Mouse (Mus musculus) neural tube, embryonic 13.5 days (tissue): ENCODE measurements around the gene Igsf1. TPM values are rescaled to one million over a fixed set of nuclear protein-coding genes. Genes with fewer than 3 reads are reported as not detected.

Source experiments
- ATAC-seq: fragments of 200-750 bp; cut with Nextera tagmentation; 2 replicates; pipeline ENCODE4 v1.8.0; 2017; ENCODE audit warnings: low read depth, mild to moderate bottlenecking, moderate TSS enrichment, moderate library complexity
- H3K27ac ChIP-seq: fragments of 300-500 bp; sonication (generic); replicated peaks from 2 replicates; pipeline ENCODE4 v1.5.1; 2015; ENCODE audit warnings: moderate library complexity, mild to moderate bottlenecking, inconsistent platforms
- H3K27me3 ChIP-seq: fragments of 300-500 bp; sonication (generic); 2 replicates; pipeline ENCODE4 v1.6.1; 2015; ENCODE audit warnings: mild to moderate bottlenecking, inconsistent platforms
- H3K36me3 ChIP-seq: fragments of 300-500 bp; sonication (generic); 2 replicates; pipeline ENCODE4 v1.6.1; 2015; ENCODE audit warnings: mild to moderate bottlenecking, inconsistent platforms
- H3K4me1 ChIP-seq: fragments of 300-500 bp; sonication (generic); replicated peaks from 2 replicates; pipeline ENCODE4 v1.6.1; 2015; ENCODE audit warnings: inconsistent platforms
- H3K4me2 ChIP-seq: fragments of 300-500 bp; sonication (generic); 2 replicates; pipeline ENCODE4 v1.6.1; 2015; ENCODE audit warnings: inconsistent platforms, mild to moderate bottlenecking, moderate library complexity
- H3K4me3 ChIP-seq: fragments of 300-500 bp; sonication (generic); 2 replicates; pipeline ENCODE4 v1.5.1; 2015; ENCODE audit warnings: mild to moderate bottlenecking, inconsistent platforms
- H3K9ac ChIP-seq: fragments of 300-500 bp; sonication (generic); 2 replicates; pipeline ENCODE4 v1.6.1; 2015; ENCODE audit warnings: moderate library complexity, mild to moderate bottlenecking, inconsistent platforms
- H3K9me3 ChIP-seq: fragments of 300-500 bp; sonication (generic); 2 replicates; pipeline ENCODE4 v1.6.1; 2016; ENCODE audit warnings: inconsistent platforms
- WGBS: fragments of 180-500 bp; shearing (Covaris S2); methylation state at CpG from one replicate; pipeline ENCODE4 v1.1.7; 2015; 5-methylcytosine and 5-hydroxymethylcytosine counted together
- polyA plus RNA-seq: library from polyadenylated mRNA; unstranded; fragments of >200 nt; fragmentation: Nextera tagmentation; extraction: Ambion mirVana; gene quantifications from 2 replicates; pipeline ENCODE4 v1.2.1, GENCODE M21; 2015

Gene Igsf1
- 2.6 and 3.4 TPM in 2 replicates for polyA plus RNA-seq

DNA sequence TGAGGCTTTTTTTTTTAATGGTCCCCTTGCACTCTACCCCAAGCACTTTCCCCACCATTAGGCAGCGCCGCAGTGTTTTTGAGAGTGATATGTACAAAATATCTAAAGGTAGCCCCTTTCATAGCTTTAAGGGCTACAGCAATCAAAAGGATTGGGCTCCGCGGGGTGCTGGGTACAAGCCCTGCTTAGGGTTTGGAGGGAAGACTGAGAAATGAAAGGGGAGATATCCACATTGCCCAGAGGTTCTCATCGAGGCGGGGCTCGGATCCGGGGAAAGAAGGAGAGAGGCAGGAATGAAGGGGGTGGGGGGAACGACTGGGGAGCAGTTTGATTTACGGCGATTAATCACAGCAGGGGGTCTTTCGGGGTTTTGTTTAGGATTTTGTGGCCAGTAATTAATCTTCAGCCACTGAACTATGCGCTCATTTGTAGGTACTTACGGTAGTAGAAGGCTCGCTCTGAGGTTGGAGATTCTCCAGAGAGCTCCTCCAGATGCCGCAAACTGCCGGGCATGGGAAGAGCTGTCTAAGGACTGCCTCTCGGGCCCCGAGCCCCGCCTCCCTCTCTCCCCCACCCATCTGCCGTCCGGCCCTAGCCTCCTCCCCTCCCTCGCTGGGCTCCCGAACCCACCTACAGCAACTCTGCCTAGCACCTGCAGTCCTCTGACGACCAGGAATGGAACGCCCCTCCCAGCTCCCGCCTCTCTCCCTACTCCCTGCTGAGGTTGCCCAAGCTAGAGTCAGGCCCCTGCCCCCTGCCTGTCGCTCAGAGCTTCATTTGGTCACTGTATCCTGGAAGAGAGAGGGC lies at the start of gene Igsf1:
Gene Igsf1, minus strand, starts transcription at position 537 of the 807 bp plus-strand sequence.
- no peaks in the 10 kb centered on the region for H3K9me3 ChIP-seq
- H3K4me1 ChIP-seq = no peaks in the 10 kb centered on the region
- 26% methylated on average over 25 of the region's 28 CpGs for WGBS
- no peaks in the 10 kb centered on the region for H3K36me3 ChIP-seq
- peak; percentile 97 for ATAC-seq
- H3K27me3 ChIP-seq = no peaks in the 10 kb centered on the region
- peak within 1 kb of the TSS; percentile 41; the same call in 1 of the 2 replicates for H3K9ac ChIP-seq
- H3K4me2 ChIP-seq = peak within 1 kb of the TSS; percentile 56
- no peak within 1 kb of the TSS for H3K27ac ChIP-seq
- peak within 1 kb of the TSS; percentile 39 for H3K4me3 ChIP-seq

DNA sequence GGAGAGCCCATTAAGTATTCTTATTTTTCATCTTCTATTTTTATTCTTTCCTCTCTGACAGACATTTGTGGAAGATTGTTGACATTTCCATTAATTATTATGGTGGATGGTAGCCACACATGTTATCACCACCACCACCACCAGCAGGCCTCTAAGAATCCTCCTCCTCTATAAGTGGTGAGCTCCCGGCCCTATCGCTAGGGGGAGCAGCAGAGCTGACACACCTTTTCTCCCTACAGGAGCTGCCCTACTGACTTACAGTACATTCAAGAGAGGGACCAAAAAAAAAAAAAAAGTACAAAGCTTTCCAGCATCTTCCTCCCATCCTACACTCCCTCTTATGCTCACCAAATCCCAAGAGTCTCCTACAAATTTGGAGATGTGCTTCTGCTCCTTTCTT lies 26.7 kb downstream of the Igsf1 start:
- no peaks in the 10 kb centered on the region for H3K27me3 ChIP-seq
- H3K27ac ChIP-seq = no peak overlapping the region
- no peak overlapping the region for H3K4me3 ChIP-seq
- no peaks in the 10 kb centered on the region for H3K4me1 ChIP-seq
- ATAC-seq = no peak
- WGBS = 26% methylated on average over 2 of the region's 2 CpGs
- no peak overlapping the region for H3K4me2 ChIP-seq
- H3K9ac ChIP-seq = no peak overlapping the region
- no peaks in the 10 kb centered on the region for H3K36me3 ChIP-seq
- no peaks in the 10 kb centered on the region for H3K9me3 ChIP-seq

DNA sequence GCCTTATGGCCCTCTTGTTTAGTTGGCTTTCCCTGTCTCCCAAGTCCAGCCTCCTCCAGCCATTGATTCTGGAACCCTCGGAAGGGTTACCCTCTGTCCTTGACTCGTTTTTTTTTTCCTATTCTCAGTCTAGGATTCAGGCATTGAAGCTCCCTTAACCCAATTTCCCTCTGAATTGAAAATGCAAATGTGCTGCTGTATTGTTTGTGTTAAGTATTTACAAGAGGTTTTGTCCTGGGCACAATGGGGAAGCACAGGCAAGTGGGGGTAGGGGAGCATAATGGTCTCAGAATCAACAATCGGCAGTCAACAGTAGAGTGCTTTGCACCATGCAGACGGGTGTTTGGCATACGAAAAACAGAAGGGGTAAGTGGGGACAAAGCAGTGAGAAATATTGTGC lies 52.4 kb downstream of the Igsf1 start:
- WGBS = 24% methylated on average over 5 of the region's 5 CpGs
- Histone ChIP-seq H3K4me2 (no peak overlapping the region), H3K4me1 (no peaks in the 10 kb centered on the region), H3K4me3 (no peak overlapping the region), H3K27ac (no peak overlapping the region), H3K36me3 (no peaks in the 10 kb centered on the region), H3K9ac (no peak overlapping the region), H3K27me3 (no peaks in the 10 kb centered on the region), H3K9me3 (no peaks in the 10 kb centered on the region)
- ATAC-seq = no peak

DNA sequence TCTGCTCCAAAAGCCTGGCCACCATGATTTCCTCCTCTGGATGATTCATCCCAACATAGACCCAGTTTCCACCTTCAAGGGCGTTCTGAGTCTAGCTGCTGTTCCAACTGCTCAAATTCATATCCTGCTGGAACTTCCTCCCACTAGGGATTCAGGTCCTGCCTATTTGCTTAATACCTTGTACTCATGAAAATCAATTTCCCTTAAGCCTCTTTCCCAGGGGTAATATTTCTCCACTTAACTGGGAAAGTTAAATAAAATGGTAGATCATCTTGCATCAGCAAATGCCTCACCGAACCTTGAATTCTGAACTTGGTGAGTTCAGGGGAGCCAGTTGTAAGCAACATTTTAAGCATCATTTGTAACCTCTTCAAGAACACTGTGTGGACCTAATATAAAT lies 62.6 kb downstream of the Igsf1 start, which contains the start of gene Olfr1321:
Gene Olfr1321, minus strand, starts transcription at position 101 of the 400 bp plus-strand sequence.
- Histone ChIP-seq H3K9me3 (no peaks in the 10 kb centered on the region), H3K27me3 (no peaks in the 10 kb centered on the region), H3K4me3 (no peak within 1 kb of the TSS), H3K27ac (no peak within 1 kb of the TSS), H3K4me1 (no peaks in the 10 kb centered on the region), H3K9ac (no peak within 1 kb of the TSS), H3K4me2 (no peak within 1 kb of the TSS), H3K36me3 (no peaks in the 10 kb centered on the region)
- ATAC-seq = no peak
- WGBS = 84% methylated on average over 2 of the region's 2 CpGs

Other genes with a start within 250 kb of the Igsf1 start
- not detected in 2 replicates for gene Olfr1320, start 125.4 kb downstream of the Igsf1 start, polyA plus RNA-seq
- not detected in 2 replicates for gene Olfr1321, start 62.7 kb downstream of the Igsf1 start, polyA plus RNA-seq
- gene Olfr1322, start 93.7 kb upstream of the Igsf1 start, polyA plus RNA-seq = not detected in 2 replicates
- not detected in 2 replicates for gene Olfr1323, start 221.6 kb upstream of the Igsf1 start, polyA plus RNA-seq